Mouse (Mus musculus) gastrocnemius, adult 18-20 months (tissue): ENCODE data around the gene Fgf23. TPM values are rescaled to one million over a fixed set of nuclear protein-coding genes. Genes with fewer than 3 reads are reported as not detected.

Source experiments
- DNase-seq: peaks from one replicate; pipeline ENCODE4 v3.0.0; 2021; ENCODE audit warnings: low spot score
- long read RNA-seq, 2 experiments: library from polyadenylated mRNA; stranded (forward); transcript quantifications; one replicate each; pipeline ENCODE4 v2.0.0; 2021
- total RNA-seq, 2 experiments: library from RNA; stranded (reverse); gene quantifications; 2 replicates each; pipeline ENCODE4 v1.2.3; 2021

Gene Fgf23
- not detected for total RNA-seq
- long read RNA-seq, experiment 1, partial matches to known transcripts, result 0 of 1 reads
- long read RNA-seq, experiment 1, other reads (novel, unspliced or antisense), result 1 of 1 reads
- long read RNA-seq, experiment 2, result 0 reads

DNA sequence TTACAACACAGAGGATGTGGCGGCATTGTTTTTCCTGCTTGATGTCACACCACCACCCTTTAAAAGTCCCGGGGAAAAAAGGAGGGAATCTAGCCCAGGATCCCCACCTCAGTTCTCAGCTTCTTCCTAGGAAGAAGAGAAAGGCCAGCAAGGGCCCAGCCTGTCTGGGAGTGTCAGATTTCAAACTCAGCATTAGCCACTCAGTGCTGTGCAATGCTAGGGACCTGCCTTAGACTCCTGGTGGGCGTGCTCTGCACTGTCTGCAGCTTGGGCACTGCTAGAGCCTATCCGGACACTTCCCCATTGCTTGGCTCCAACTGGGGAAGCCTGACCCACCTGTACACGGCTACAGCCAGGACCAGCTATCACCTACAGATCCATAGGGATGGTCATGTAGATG, at the start of gene Fgf23:
Gene Fgf23 (plus strand): TSS at position 86 of the 400 bp plus-strand sequence.
- DNase-seq, result no peak

DNA sequence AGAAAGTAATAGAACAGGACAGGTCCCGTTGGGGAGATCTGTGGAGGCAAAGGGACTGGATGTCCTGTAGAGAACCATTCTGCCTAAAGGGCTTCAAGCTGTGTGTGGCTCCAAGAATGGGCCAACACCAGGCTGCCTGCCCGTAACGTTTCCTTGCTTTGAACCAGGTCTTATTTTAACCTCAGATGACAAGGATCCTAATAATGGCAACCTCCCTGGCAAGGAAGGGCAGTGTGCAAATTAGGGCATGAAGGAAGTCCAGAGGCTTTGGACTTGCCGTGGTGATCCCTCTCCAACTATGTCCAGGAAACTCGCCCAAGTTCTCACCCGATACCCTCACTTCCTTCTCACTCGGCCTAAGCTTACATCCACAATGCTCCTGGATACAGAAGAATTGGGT, 47.9 kb upstream of the Fgf23 start:
- peak; percentile 88 for DNase-seq

DNA sequence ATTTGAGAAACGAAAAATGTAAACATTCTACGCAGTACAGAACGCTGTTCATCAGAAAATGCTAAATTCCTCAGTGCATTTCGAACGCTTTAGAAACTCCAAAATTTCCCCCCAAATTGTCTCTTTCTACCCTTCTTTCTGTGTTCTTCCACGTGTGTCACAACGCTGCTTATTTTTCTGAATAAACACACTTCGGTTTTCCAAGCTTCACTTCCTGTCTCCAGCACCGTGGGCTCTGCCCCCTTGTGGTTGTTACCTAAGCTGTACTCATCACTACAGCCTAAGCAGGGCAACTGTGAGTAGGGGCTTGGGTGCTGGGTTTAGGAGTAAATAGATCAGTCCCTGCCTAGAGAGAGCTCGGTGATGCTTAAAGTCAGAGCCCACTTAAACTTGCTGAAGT, 37.9 kb upstream of the Fgf23 start:
- no peak for DNase-seq

DNA sequence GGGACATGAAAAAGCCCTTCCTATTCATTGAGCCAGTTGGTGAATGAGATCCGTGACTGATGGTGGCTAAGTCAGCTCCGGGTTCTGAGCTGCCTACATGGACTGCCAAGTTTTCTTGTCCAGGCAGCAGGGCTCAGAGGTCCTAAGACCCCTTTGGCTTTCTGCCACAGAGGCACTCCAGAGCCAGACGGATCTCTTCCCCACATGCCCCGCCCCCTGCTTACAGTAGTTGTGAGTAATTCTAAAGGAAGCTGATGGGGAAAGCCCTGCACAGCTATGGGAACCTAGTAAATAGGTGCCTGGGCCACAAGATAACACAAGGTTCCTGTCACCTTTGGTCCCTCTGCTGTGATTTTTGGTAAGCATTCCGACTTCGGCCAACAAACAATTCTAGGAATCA, 27.8 kb upstream of the Fgf23 start:
- DNase-seq, result no peak

DNA sequence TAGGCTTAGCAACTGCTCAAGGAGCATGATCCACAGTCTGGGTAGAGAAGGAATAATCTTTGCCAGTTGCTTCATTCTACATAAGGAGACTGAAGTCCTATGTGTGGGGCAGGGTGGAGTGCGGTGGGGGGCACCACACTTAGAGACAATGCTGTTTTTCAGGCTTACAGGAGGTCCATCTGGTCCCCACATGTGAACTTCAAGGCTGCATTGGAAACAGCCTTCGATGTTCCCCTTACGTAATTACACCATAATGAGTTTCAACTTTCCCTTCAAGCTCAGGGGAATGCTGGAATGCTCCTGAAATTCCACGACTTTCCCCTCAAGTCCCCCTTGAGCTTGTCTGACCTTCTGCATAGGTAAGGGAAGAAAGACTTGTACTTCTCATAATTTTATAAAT, 21.9 kb upstream of the Fgf23 start:
- no peak for DNase-seq

DNA sequence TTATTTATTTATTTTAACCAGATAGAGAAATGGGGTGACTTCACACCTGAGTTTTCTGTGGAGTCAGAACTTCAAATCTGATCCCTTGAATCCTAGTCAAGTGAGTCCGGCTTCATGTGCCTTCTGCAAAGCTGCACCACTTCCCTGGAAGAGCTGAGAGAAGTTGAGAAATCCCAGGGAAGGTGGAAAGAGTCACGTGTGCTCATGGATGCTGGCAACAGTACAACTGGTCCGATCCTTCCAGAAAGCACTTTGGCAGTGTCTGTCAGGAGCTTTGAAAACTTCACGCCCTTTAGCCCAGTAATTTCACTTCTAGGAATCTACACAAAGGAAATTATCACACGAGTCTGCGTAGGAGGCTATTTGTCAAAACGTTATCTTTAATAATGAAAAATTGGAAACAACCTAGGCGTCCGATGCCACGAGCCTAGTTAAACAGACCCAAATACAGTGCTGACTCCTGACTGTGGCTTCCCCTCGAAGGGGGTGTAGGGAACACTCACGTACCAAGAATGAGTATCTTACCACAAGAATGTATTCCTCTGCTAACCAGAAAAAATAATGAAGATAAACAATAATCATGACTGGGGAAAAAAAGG, 15.6 kb upstream of the Fgf23 start:
- DNase-seq, result no peak

DNA sequence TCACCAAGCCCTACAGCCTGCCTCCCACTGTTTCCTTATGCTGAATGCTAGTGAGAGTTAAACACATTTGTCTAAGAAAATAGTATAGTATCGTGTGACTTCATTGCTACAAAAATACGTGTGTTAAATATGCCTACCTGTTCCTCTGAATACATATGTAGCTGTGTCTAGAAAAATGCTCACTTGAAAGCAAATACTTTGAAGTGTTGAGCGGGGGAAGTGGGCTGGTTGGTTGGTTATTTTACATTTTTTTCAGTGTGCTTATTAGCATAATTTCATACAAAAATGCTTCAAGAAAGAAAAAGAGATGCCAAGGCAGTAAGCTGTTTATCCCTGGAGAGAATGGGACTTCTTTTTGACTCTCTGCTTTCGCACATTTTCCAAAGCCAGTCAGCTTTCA, 12.7 kb upstream of the Fgf23 start:
- DNase-seq, result no peak

DNA sequence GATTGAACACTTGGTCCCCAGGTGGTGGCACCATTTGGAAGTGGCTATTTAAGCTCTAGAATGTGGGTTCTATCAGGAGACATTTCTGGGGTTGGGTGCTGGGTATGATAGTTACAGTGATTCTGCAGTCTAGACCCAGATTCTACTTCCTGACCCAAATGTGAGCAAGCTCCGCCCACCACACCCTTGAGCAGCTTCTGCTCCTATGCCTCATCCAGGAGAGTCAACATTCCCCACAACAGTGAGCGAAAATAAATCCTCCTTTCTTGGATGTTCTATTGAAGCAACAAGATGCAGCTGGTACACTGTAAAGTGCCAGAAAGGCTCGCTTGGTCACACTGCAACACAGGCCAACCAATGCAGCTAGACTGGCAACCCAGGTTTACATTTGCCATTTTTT, 8.8 kb upstream of the Fgf23 start:
- no peak for DNase-seq

DNA sequence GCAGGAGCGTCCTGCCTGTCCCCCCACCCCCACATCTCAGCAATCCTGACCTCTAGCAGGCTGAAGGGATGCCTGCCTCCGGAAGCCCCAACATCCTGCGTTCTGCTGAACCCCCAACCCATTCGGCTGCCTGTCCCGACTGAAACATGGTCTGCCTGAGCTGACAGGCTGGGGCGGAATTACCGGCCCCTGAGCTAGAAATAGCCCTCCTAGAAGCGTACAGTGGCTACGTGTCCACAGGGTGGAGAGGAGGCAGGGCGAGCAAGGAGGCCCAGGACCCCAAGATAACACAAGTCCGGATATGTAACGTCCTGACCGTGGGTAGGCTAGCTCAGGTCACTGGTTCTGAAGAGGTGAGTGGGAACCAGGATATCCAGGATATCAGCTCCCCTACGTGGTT, 7.9 kb upstream of the Fgf23 start:
- DNase-seq, result no peak

DNA sequence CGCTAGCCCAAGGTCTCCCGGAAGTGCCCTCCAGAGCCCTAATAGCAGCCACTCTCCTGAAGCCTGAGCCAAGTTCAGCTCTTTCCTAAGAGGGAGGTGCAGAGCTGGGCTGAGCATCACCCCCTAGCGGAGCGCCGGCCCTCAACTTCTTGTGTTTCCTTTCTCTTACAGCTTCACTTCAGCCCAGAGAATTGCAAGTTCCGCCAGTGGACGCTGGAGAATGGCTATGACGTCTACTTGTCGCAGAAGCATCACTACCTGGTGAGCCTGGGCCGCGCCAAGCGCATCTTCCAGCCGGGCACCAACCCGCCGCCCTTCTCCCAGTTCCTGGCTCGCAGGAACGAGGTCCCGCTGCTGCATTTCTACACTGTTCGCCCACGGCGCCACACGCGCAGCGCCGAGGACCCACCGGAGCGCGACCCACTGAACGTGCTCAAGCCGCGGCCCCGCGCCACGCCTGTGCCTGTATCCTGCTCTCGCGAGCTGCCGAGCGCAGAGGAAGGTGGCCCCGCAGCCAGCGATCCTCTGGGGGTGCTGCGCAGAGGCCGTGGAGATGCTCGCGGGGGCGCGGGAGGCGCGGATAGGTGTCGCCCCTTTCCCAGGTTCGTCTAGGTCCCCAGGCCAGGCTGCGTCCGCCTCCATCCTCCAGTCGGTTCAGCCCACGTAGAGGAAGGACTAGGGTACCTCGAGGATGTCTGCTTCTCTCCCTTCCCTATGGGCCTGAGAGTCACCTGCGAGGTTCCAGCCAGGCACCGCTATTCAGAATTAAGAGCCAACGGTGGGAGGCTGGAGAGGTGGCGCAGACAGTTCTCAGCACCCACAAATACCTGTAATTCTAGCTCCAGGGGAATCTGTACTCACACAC, 7.4 kb downstream of the Fgf23 start:
- peak; percentile 31 for DNase-seq

DNA sequence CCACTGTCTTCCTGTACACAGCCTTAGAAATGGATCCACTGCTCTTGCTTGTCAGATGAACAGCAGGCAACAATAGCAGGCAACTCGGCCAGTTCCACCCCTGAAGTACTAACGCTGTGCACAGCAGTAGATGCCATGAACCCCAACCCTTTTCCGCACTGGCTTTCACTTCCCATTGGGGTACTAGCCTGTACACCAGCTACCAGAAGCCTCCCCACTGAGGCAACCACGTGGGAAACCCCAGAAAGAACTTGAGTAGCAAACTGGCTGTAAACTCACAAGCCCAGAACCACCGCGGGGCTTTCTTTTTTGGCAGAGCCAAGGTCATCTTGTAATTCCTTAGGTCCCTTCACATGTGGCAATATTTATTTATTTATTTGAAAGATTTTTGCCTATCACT, 9.1 kb downstream of the Fgf23 start:
- DNase-seq, result no peak

DNA sequence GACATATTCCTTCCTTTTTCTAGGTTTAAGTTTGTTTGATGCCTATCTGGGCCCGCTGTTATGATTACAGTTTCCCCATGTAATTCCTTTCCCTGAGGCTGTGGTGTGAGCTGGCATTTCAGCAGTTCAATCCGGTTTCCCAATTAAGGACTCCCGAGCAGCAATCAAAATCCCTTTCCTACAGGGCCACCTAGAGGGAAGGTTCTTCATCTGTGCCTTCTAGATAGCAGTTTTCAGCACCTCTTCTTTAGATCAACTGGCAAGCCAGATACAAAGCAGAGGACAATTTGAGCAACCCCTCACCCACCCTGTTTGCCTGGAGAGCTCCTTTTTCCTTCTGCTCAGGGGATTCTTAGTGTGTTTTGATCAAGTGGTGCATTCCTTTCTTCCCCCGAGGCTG, 14.0 kb downstream of the Fgf23 start:
- DNase-seq, result peak; percentile 39

DNA sequence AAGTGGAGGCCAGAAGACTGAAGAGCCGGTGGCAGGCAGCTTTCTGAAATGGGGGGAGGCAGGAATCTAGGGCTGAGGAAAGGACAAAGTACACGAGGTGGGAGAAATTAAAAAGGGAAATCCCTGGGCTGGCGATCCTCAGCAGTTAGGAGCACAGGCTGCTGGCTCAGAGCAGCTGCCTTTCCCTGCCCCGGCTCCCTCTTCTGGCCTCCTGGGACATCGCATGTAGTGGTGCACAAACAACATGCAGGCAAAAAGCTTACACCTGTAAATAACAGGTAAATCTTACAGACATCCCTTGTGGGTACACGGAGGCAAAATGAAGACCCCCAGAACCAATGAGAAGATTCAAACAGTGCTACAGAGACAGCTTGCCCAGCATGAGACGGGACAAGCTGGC, 21.9 kb downstream of the Fgf23 start:
- peak; percentile 28 for DNase-seq

DNA sequence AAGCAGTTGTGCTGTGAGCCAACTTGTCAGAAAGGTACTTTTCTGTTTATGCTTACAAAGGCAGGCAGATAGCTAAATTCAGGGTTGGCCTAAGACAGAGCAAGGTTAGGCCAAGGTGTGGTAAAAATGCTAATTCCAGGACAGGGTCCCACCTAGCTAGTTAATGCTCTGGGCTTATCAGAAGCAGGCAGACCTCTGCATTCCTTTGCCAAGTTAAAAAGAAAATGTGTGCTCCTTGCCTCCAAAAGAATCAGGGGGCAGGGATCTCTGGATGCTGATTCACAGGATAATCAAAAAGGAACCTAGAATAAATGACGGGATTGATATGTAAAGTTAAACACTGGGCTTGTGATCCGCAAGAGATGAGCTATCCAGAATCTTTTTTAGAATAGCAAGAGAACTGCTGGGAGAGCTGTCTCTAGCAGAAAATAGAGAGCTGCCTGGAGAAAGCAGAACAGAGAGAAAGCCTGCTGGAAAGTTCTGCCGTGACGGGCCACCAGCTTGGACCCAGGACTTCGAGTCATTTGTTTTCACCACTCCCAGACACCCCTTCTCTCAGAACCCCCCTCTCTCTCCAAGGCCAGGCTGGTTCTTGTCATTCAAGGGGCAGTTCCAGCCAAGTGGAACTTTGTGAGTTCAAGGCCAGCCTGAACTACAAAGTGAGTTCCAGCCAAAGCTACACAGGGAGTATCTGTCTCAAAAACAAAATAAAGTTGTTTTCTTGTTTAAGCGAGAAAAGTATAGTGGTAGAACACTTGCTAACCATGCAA, 31.0 kb downstream of the Fgf23 start:
- no peak for DNase-seq

DNA sequence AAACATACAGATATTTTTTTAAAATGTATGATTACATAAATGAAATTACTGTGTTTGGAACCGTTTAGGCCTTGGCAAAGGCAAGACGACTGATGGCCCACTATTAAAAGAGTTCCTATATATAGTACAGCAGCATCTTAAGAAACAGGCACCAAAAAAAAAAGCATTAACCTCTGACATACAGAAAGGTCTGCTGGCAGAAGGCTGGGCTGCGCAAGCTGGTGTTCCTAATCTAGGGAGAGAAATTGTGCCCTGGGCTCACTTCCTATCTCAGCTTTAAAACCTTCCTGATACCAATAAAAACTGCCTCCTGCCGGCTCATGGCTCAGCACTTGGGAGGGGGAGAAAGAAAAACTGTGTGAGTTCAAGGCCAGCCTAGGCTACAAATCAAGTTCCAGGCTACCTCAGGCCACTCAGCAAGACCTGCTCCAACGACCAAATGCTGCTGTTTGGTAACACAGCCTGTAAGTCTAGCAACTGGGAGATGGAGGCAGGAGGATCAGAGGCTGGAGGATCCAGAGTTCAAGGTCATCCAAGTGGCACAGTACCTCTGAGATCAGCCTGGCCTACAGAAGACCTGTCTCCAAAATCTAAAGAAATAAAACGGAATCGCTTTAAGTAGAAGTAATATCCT, 31.8 kb downstream of the Fgf23 start:
- DNase-seq, result peak; percentile 34

DNA sequence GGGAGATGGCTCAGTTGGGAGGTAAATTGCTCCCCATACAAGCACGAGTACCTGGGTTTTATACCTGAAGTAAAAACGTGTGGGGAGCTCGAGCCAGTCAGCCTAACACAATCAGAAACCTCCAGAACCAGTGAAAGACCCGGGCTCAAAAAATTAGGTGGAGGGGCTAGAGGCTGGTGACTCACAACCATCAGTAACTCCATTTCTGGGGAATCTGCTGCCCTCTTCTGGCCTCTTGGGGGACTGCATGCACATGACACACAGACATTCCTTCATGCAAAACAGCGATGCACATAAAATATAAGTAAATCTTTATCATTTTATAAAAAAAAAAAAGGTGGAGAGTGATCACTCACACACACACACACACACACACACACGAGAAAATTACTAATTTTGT, 32.4 kb downstream of the Fgf23 start:
- peak; percentile 59 for DNase-seq

DNA sequence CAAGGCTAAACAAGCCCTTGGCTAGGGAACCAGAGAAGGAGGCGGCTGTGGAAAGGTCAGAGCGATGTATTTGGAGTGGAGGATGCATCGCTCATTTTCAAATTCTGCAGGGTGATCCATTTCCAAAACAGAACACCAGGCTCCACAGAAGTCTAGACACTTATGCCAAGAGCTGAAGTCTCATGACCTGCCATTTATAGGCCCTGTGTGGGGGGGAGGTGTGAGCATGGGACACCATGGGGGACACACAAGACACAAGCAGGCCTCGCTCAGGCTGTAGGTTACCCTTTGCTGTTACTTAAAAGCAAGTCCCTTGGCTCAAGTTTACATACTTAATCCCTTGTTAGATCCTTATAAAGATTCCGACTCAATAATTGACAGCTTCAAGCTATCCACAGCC, 33.5 kb downstream of the Fgf23 start:
- DNase-seq, result peak; percentile 86

DNA sequence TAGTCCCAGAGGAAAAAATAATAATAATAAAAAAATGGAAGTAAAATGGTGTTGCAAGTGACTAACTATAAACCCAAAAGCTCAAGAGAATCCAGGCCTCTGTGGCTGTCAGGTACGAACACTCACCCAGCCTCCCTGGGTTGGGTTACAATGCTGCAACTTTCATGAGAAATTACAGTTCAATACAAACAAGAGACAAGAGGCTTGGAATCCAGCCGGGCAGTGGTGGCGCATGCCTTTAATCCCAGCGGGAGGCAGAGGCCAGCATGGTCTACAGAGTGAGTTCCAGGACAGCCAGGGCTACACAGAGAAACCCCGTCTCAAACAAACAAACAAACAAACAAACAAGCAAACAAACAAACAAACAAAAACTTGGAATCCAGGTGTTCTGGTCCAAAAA, 34.0 kb downstream of the Fgf23 start:
- DNase-seq, result peak; percentile 17

DNA sequence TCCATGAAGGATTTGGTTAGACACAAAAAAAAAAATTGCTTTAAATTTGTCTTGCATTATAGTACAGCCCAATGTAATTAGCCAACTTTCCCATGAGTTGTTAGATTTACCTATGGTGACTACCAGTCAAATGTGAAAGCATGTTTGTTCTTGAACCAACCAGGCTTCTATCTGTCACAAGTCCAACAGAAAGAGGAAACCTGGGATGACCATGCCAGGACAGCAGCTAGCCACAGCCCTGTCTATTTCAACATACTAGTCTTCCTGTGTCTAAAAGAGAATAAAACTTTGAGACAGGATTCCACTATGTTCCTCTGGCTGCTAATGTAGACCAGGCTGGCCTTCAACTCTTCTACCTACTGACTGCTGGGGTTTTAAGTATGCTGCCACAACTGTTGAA, 34.7 kb downstream of the Fgf23 start:
- peak; percentile 33 for DNase-seq

DNA sequence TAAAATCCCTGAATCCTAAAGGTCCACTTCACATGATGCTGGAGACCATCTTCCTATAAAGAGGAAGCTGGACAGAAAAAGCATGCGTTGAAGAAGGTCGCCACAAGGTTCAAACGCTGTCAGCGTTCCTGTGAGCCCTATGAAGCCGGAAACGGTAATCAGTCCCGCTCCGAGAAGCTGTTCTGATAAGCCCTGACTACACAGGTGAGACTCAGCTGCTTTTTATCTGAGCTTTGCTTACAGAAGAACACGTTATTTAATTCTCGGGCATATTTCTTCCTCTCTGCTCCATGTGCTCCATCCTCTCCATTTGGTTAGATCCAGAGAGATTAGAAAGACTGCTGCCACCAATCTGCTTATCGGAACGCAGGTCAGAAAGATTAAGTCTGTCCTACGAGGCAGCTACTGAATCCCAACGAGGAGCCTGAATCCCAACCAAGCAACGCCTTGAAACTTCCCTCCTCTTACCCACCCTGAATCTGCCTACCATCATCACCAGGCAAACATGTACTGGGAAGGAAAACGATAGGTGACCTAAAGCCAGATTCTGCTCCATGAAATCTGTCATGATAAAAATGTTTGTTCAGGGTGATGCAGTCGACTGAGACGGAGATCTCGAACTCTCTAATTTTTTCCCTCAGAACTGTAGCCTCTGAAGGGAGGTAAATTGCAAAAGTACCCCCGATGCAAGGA, 35.8 kb downstream of the Fgf23 start:
- DNase-seq, result no peak

DNA sequence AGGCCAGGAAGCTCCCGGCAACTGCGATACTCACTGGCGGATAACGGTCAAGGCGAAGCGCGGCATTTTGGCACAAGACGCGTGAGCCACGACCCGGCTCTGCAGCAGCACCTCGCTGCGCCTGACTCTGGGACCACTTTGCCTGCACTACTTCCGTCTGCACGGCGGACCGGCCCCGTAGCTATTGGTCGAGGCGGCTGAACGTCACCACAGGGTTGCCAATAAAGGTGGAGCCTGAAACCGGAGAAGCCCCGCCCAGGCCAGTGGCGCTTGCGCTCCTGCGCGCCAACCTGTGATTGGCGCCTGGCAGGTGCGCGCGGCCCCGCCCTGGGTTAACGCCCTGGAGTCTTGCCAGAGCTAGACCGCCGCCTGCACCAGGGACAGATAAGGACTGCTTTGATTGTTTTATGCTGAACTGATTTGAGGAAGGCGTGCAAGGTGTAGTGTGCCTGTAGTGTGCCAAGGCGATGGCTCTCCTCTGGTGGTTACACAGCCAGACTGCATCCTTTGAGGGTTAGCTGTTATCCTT, 36.8 kb downstream of the Fgf23 start, which contains the start of gene Tigar:
Gene Tigar (minus strand): TSS at position 156 of the 529 bp plus-strand sequence.
- peak; percentile 95 for DNase-seq
